8 mouse cellular contexts compared by ENCODE assay signal in the genomic region with DNA sequence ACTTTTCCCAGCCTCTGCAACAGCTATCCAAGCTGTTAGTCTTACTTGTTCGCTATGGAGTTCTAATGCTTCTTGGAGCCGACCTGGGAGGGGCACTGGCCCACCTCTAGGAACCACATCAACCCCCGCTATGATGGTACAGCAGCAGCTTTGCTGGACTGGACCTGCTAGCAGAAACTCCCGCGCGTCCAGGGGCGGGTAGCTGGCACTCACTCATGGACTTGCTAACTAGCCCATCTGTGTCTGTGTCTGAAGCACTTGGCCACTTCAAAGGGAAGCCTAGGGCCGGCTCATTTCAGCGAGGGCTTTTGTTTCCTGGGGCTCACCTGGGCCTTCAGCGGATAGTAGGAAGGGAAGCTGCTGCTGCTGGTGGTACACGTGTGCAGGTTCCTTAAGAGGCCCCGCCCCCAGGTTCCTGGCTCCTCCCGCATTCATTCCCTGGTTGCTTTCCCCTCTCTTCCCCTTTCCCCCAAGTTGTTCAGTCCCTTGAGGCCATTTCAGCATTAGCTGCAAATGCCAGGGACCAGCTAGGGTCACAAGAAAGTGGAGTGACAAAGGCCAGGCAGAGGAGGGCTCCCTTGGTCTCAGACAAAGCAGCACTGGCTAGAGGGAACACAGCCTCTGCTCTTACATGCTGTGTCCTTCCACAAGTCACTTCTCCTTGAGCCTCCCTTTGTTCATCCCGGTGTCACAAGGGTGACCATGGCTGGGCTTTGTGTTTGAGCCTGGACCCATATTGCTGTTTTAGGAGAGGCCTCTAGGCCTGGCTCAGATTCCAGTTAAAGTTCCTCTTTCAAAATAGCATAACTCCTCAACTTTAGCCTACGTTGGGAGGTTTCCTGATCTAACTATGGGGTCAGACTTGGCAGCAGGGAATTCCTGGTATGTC. TPM values are rescaled to one million over a fixed set of nuclear protein-coding genes. Genes with fewer than 3 reads are reported as not detected.
DNase-seq lines count a peak whose midpoint lies in the region; ATAC-seq and TF ChIP-seq lines count a peak whose summit lies in the region.

TSS of gene Lgals12 (minus strand) at position 393 of the 889 bp plus-strand sequence.

- peak within 1 kb of the TSS; percentile 2; the same call in 1 of the 2 replicates for H3K9ac ChIP-seq in limb, embryonic 12.5 days (replicated peaks)
- 0 out of 2 replicates have a peak within 1 kb of the TSS, but pooled peaks have one; percentile 46 for H3K9ac ChIP-seq in midbrain, postnatal 0 days (replicated peaks; ENCODE audit: low read length, poor library complexity, severe bottlenecking)

- intact Hi-C loops in heart, postnatal 25 days (cut with DNase I): no loop called here
- intact Hi-C loops in gastrocnemius, postnatal 36 days (cut with DNase I): no loop called here

- no peak for TF ChIP-seq CTCF in midbrain, postnatal 0 days (IDR thresholded peaks at IDR 0.05)

- ATAC-seq in limb, embryonic 12.5 days (ENCODE audit: insufficient number of reproducible peaks, insufficient read depth, low FRiP score, low TSS enrichment, low read depth): peak; percentile 61
- ATAC-seq in midbrain, postnatal 0 days (ENCODE audit: low FRiP score): peak; percentile 48

- peak; percentile 74 for DNase-seq in heart, embryonic 10.5 days (ENCODE audit: low spot score)
- no peak for DNase-seq in heart, postnatal 25 days (ENCODE audit: low spot score)
- peak; percentile 32 for DNase-seq in embryo, embryonic 10.5 days (ENCODE audit: low spot score)
- DNase-seq in hindbrain, embryonic 10.5 days (ENCODE audit: low spot score): no peak
- DNase-seq in midbrain, postnatal 0 days (ENCODE audit: low spot score): peak; percentile 43
- DNase-seq in gastrocnemius, postnatal 36 days: no peak
- DNase-seq in yolk sac, embryonic 10.5 days (ENCODE audit: low spot score): no peak

- H3K4me2 ChIP-seq in limb, embryonic 12.5 days: peak within 1 kb of the TSS; percentile 64
- H3K4me2 ChIP-seq in midbrain, postnatal 0 days (ENCODE audit: low read depth, low read length, poor library complexity, severe bottlenecking): peak within 1 kb of the TSS; percentile 81

- no peaks in the 10 kb centered on the region for H3K9me3 ChIP-seq in heart, embryonic 10.5 days
- H3K9me3 ChIP-seq in hindbrain, embryonic 10.5 days: no peaks in the 10 kb centered on the region
- no peaks in the 10 kb centered on the region for H3K9me3 ChIP-seq in limb, embryonic 12.5 days
- H3K9me3 ChIP-seq in midbrain, postnatal 0 days (ENCODE audit: low read length): no peaks in the 10 kb centered on the region

- peak within 1 kb of the TSS; percentile 55 for H3K4me3 ChIP-seq in heart, embryonic 10.5 days
- peak within 1 kb of the TSS; percentile 46 for H3K4me3 ChIP-seq in hindbrain, embryonic 10.5 days
- peak within 1 kb of the TSS; percentile 29 for H3K4me3 ChIP-seq in limb, embryonic 12.5 days (replicated peaks)
- H3K4me3 ChIP-seq in midbrain, postnatal 0 days (ENCODE audit: low read depth, low read length): peak within 1 kb of the TSS; percentile 36

- H3K4me1 ChIP-seq in heart, embryonic 10.5 days: peaks cover 22% of the 10 kb centered on the region
- H3K4me1 ChIP-seq in hindbrain, embryonic 10.5 days (replicated peaks): peaks cover 23% of the 10 kb centered on the region
- H3K4me1 ChIP-seq in limb, embryonic 12.5 days (replicated peaks): peaks cover 35% of the 10 kb centered on the region
- H3K4me1 ChIP-seq in midbrain, postnatal 0 days (ENCODE audit: insufficient read depth, low read length): peaks cover 13% of the 10 kb centered on the region

- 0 out of 2 replicates have a peak within 1 kb of the TSS, but pooled peaks have one; percentile 36 for H3K27ac ChIP-seq in heart, embryonic 10.5 days
- no peak within 1 kb of the TSS for H3K27ac ChIP-seq in hindbrain, embryonic 10.5 days
- peak within 1 kb of the TSS; percentile 90 for H3K27ac ChIP-seq in limb, embryonic 12.5 days
- peak within 1 kb of the TSS; percentile 38 for H3K27ac ChIP-seq in midbrain, postnatal 0 days (ENCODE audit: low read depth, low read length)

- 5% methylated on average over 15 of the region's 15 CpGs for WGBS in heart, embryonic 10.5 days
- 6% methylated on average over 15 of the region's 15 CpGs for WGBS in hindbrain, embryonic 10.5 days
- 8% methylated on average over 15 of the region's 15 CpGs for WGBS in limb, embryonic 12.5 days
- 6% methylated on average over 15 of the region's 15 CpGs for WGBS in midbrain, postnatal 0 days

- H3K27me3 ChIP-seq in heart, embryonic 10.5 days (ENCODE audit: insufficient read depth, poor library complexity, severe bottlenecking): peaks cover 41% of the 10 kb centered on the region
- H3K27me3 ChIP-seq in hindbrain, embryonic 10.5 days (ENCODE audit: insufficient read depth, poor library complexity, severe bottlenecking): peaks cover 43% of the 10 kb centered on the region
- H3K27me3 ChIP-seq in limb, embryonic 12.5 days: peaks cover 7% of the 10 kb centered on the region
- H3K27me3 ChIP-seq in midbrain, postnatal 0 days (ENCODE audit: insufficient read depth, low read length): no peaks in the 10 kb centered on the region

- no peaks in the 10 kb centered on the region for H3K36me3 ChIP-seq in heart, embryonic 10.5 days
- no peaks in the 10 kb centered on the region for H3K36me3 ChIP-seq in hindbrain, embryonic 10.5 days
- H3K36me3 ChIP-seq in limb, embryonic 12.5 days: no peaks in the 10 kb centered on the region
- H3K36me3 ChIP-seq in midbrain, postnatal 0 days (ENCODE audit: insufficient read depth, low read length): no peaks in the 10 kb centered on the region

RNA-seq across cellular contexts. Expression of gene Lgals12, which starts in this region (rescaled TPM):
- 0.06 TPM in 1 of 2 replicates, not detected in the other for polyA plus RNA-seq in heart, embryonic 10.5 days (2016; fragmentation: Nextera tagmentation; extraction: Ambion mirVana)
- total RNA-seq in heart, postnatal 25 days (2021): under 1 TPM; 0.31 to 0.92 TPM
- not detected in 2 replicates for polyA plus RNA-seq in hindbrain, embryonic 10.5 days (2016; fragmentation: Nextera tagmentation; extraction: Ambion mirVana)
- polyA plus RNA-seq in limb, embryonic 12.5 days (2016; fragmentation: Nextera tagmentation; extraction: Ambion mirVana): 0.37 and 0.44 TPM in 2 replicates
- total RNA-seq in midbrain, postnatal 0 days (2014; rRNA removed): 0.09 and 0.16 TPM in 2 replicates
- polyA plus RNA-seq in midbrain, postnatal 0 days (2015; fragmentation: Nextera tagmentation; extraction: Ambion mirVana): 0.12 and 0.17 TPM in 2 replicates
- under 1 TPM; 0.48 to 0.79 TPM for total RNA-seq in gastrocnemius, postnatal 36 days (2021)

Comparison
In these comparisons a context has a peak if more than half of its experiments do, and no peak if none do; other contexts are left out.
1. Peak in DNase-seq, H3K4me3 ChIP-seq and H3K27ac ChIP-seq in heart, embryonic 10.5 days; RNA of the gene not detected or under 1 TPM.
2. Peak in ATAC-seq, H3K4me3 ChIP-seq, H3K27ac ChIP-seq, H3K9ac ChIP-seq and H3K4me2 ChIP-seq in limb, embryonic 12.5 days; RNA of the gene not detected or under 1 TPM.
3. Peak in DNase-seq, ATAC-seq, H3K4me3 ChIP-seq, H3K27ac ChIP-seq, H3K9ac ChIP-seq and H3K4me2 ChIP-seq in midbrain, postnatal 0 days; RNA of the gene not detected or under 1 TPM.